Mouse (Mus musculus): ENCODE measurements around the gene Lmna.

DNA sequence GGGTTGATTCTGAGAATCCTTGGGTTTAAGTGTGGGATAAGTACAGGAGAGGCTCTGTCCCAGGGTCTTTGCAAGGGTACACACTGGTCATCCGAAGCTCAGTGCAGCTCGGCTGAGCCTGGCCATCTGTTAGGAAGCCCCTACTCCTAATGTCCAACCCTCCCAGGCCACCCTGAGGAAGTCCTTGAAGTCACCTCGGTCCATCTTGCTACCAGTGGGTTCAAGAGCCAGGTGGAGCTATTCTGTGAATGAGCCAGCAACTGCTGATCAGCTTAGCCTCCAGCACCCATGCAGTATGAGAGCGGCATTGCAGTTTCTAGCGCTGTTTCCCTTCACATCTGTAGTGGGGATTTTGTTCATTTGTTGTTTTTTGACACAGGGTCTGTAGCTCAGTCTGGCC lies 30.3 kb upstream of the Lmna start:
- TF ChIP-seq POLR2A (IDR thresholded peaks at IDR 0.05; ENCODE audit: insufficient read depth, low read length) (no peak), EP300 (IDR thresholded peaks at IDR 0.05; ENCODE audit: insufficient read depth, low read depth, low read length) (no peak), CTCF (IDR thresholded peaks at IDR 0.05; ENCODE audit: low read depth, low read length) (no peak)
